Mouse (Mus musculus): ENCODE results near the gene Musk. TPM values are rescaled to one million over a fixed set of nuclear protein-coding genes. Genes with fewer than 3 reads are reported as not detected.

Musk gene
- 0.24 TPM for polyA plus RNA-seq (2014; fragmentation: Illumina TruSeq; extraction: RNeasy Lipid Tissue Mini Kit (QIAGEN cat#74804); ENCODE audit: low read depth, low replicate concordance)

DNA sequence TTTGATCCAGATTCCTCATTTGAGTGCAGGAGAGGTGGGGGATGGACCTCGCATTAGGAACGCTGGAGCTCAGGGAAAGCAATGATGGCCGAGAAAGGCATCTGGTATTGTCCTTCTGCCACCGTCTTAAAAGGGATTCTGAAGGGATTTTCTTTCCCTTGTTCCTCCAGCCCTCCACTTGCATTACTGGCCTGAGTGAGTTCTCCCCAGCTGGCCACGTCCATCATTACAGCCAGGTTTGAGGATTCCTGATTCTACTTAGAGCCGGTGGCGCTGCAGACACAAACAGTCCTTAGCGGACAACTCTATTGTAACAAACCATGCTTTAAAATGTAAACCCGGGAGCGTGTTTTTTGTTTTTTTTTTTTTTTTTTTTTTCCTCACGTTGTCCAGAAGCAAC is at the start of gene Musk:
TSS of gene Musk (plus strand) at position 274 of the 400 bp plus-strand sequence.

Other genes starting within 250 kb of the Musk start
- 14.0 TPM for gene Svep1, start 79.1 kb upstream of the Musk start, polyA plus RNA-seq (2014; fragmentation: Illumina TruSeq; extraction: RNeasy Lipid Tissue Mini Kit (QIAGEN cat#74804); ENCODE audit: low read depth, low replicate concordance)